Mouse (Mus musculus): ENCODE results near the gene Mapkbp1.

- TF ChIP-seq POLR2A (IDR thresholded peaks at IDR 0.05; ENCODE audit: insufficient read length, low read depth) = no peak
- no peak for TF ChIP-seq TCF3 (IDR thresholded peaks at IDR 0.05; ENCODE audit: insufficient read length, low read depth)
- TF ChIP-seq MYOG (IDR thresholded peaks at IDR 0.05; ENCODE audit: control insufficient read depth in 1 of 3, insufficient read depth in 1 of 3, insufficient read length in 2 of 3, low read depth in 2 of 3) = no peak
- TF ChIP-seq TCF12 (IDR thresholded peaks at IDR 0.05; ENCODE audit: insufficient read depth, poor library complexity, severe bottlenecking) = no peak
- no peak for TF ChIP-seq USF1 (IDR thresholded peaks at IDR 0.05; ENCODE audit: low read depth)
- no peak for TF ChIP-seq MAX (IDR thresholded peaks at IDR 0.05; ENCODE audit: low read depth)
- no peak for TF ChIP-seq MYOD1 (IDR thresholded peaks at IDR 0.05; ENCODE audit: control insufficient read depth in 1 of 3, insufficient read length in 2 of 3, low read depth in 2 of 3)
Measured at GRCm38 (mm10) chr2:120062248-120062647, 89.7 kb downstream of the Mapkbp1 start.
